Comparison of ENCODE assay signal across 14 mouse cellular contexts in the genomic region with DNA sequence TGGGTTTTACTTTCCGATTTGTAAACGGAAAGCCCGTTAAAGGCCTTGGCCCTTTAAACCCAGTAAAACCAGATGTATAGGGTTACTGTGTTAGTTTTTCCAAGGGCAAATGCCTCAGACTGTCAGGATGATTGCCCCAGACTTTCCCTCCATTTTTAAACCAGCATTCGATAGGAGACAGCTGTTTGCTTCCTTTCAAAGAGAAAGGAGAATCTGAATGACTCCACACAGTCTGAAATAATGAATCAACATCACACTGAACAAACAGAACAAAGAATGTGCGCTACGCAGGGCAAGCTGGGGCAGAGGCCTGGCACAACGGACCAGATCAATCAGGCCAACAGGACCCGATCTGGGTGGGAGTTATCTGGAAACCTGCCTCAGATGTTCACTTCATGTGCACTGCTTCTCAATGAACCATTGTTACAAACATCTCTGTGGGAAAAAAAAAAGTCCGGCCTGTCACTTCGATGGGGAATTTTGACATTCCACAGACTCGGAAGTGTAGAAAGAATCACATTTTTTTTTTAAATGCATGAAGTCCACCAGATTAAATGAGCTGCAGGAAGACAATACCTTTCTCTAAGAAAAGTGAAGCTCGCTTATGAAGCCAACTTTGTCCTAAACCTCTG.
DNase-seq lines count a peak whose midpoint lies in the region; ATAC-seq and TF ChIP-seq lines count a peak whose summit lies in the region.
"Had no signal": no experiment of that assay in that cellular context is flagged by ENCODE, and none has a peak within 500 bp of the region (broad histone marks: within the 10 kb centered on the region; RNA-seq: fewer than 3 reads in every experiment).

No protein-coding gene starts in this region.

- no peaks in the 10 kb centered on the region for H3K9me3 ChIP-seq in hindbrain, embryonic 11.5 days (ENCODE audit: control insufficient read depth, low read length)
- no peaks in the 10 kb centered on the region for H3K9me3 ChIP-seq in hindbrain, postnatal 0 days (ENCODE audit: low read length)
- no peaks in the 10 kb centered on the region for H3K9me3 ChIP-seq in midbrain, embryonic 10.5 days (replicated peaks)
- no peaks in the 10 kb centered on the region for H3K9me3 ChIP-seq in midbrain, embryonic 13.5 days
- no peaks in the 10 kb centered on the region for H3K9me3 ChIP-seq in limb, embryonic 12.5 days
- H3K9me3 ChIP-seq: heart, embryonic 15.5 days had no signal

- peak; percentile 73 for DNase-seq in embryo, embryonic 10 days (ENCODE audit: low spot score)
- DNase-seq in embryo, embryonic 9.5 days (ENCODE audit: extremely low spot score) = no peak
- DNase-seq in hindbrain, embryonic 11.5 days (ENCODE audit: low spot score) = peak; percentile 26
- DNase-seq in hindbrain, postnatal 0 days (ENCODE audit: low spot score) = no peak
- no peak for DNase-seq in midbrain, embryonic 10.5 days (ENCODE audit: low spot score)
- DNase-seq in right cerebral cortex, postnatal 36 days (ENCODE audit: low spot score in 2 of 2) = no peak
- DNase-seq: adrenal gland, postnatal 10 days; cerebellum, postnatal 10 days had no signal

- no peak overlapping the region for H3K9ac ChIP-seq in hindbrain, embryonic 11.5 days (ENCODE audit: low read depth, low read length)
- H3K9ac ChIP-seq in hindbrain, postnatal 0 days (replicated peaks; ENCODE audit: low read length) = no peak overlapping the region
- no peak overlapping the region for H3K9ac ChIP-seq in midbrain, embryonic 13.5 days (replicated peaks)
- H3K9ac ChIP-seq in limb, embryonic 12.5 days (replicated peaks) = no peak overlapping the region
- H3K9ac ChIP-seq: heart, embryonic 15.5 days; liver, embryonic 14.5 days had no signal

- no peak overlapping the region for H3K4me3 ChIP-seq in hindbrain, embryonic 11.5 days (ENCODE audit: low read depth, low read length)
- H3K4me3 ChIP-seq in hindbrain, postnatal 0 days (ENCODE audit: low read length) = no peak overlapping the region
- no peak overlapping the region for H3K4me3 ChIP-seq in midbrain, embryonic 10.5 days
- no peak overlapping the region for H3K4me3 ChIP-seq in midbrain, embryonic 13.5 days (replicated peaks)
- no peak overlapping the region for H3K4me3 ChIP-seq in limb, embryonic 12.5 days (replicated peaks)
- H3K4me3 ChIP-seq: erythroblast, embryonic 14.5 days; heart, embryonic 15.5 days had no signal

- peak; percentile 71 for ATAC-seq in hindbrain, embryonic 11.5 days (ENCODE audit: low FRiP score)
- ATAC-seq in hindbrain, postnatal 0 days = no peak
- ATAC-seq in midbrain, embryonic 13.5 days = no peak
- no peak for ATAC-seq in limb, embryonic 12.5 days (ENCODE audit: insufficient number of reproducible peaks, insufficient read depth, low FRiP score, low TSS enrichment, low read depth)
- ATAC-seq: inflammation-experienced regulatory T-cells, adult 6 months had no signal

- H3K36me3 ChIP-seq in hindbrain, embryonic 11.5 days (ENCODE audit: control insufficient read depth, insufficient read depth, low read length) = no peaks in the 10 kb centered on the region
- H3K36me3 ChIP-seq in hindbrain, postnatal 0 days (ENCODE audit: insufficient read depth, low read length) = no peaks in the 10 kb centered on the region
- no peaks in the 10 kb centered on the region for H3K36me3 ChIP-seq in midbrain, embryonic 10.5 days
- H3K36me3 ChIP-seq in midbrain, embryonic 13.5 days = no peaks in the 10 kb centered on the region
- H3K36me3 ChIP-seq in limb, embryonic 12.5 days = no peaks in the 10 kb centered on the region
- H3K36me3 ChIP-seq: heart, embryonic 15.5 days had no signal

- H3K4me2 ChIP-seq in hindbrain, embryonic 11.5 days (replicated peaks; ENCODE audit: low read depth, low read length) = no peak overlapping the region
- no peak overlapping the region for H3K4me2 ChIP-seq in hindbrain, postnatal 0 days (ENCODE audit: low read depth, low read length)
- H3K4me2 ChIP-seq in midbrain, embryonic 13.5 days (replicated peaks) = no peak overlapping the region
- H3K4me2 ChIP-seq in limb, embryonic 12.5 days = 0 out of 2 replicates have a peak overlapping the region, but pooled peaks have one; percentile 2
- H3K4me2 ChIP-seq: heart, embryonic 15.5 days had no signal

- no peaks in the 10 kb centered on the region for H3K27me3 ChIP-seq in hindbrain, embryonic 11.5 days (ENCODE audit: control insufficient read depth, insufficient read depth, low read length)
- no peaks in the 10 kb centered on the region for H3K27me3 ChIP-seq in hindbrain, postnatal 0 days (ENCODE audit: insufficient read depth, low read length)
- peaks cover 18% of the 10 kb centered on the region; the same call in 1 of the 2 replicates for H3K27me3 ChIP-seq in midbrain, embryonic 10.5 days (ENCODE audit: low read depth, poor library complexity, severe bottlenecking)
- H3K27me3 ChIP-seq in midbrain, embryonic 13.5 days = peaks cover 5% of the 10 kb centered on the region; the same call in 1 of the 2 replicates
- no peaks in the 10 kb centered on the region for H3K27me3 ChIP-seq in limb, embryonic 12.5 days
- H3K27me3 ChIP-seq: heart, embryonic 15.5 days had no signal

- H3K27ac ChIP-seq in hindbrain, embryonic 11.5 days (ENCODE audit: low read depth, low read length) = no peak overlapping the region
- no peak overlapping the region for H3K27ac ChIP-seq in hindbrain, postnatal 0 days
- peak overlapping the region; percentile 68 for H3K27ac ChIP-seq in midbrain, embryonic 10.5 days (replicated peaks)
- H3K27ac ChIP-seq in midbrain, embryonic 13.5 days = no peak overlapping the region
- 0 out of 2 replicates have a peak overlapping the region, but pooled peaks have one; percentile 14 for H3K27ac ChIP-seq in limb, embryonic 12.5 days
- H3K27ac ChIP-seq: heart, embryonic 15.5 days; liver, embryonic 14.5 days had no signal

- WGBS in hindbrain, embryonic 11.5 days = 24% methylated on average over 12 of the region's 12 CpGs
- 29% methylated on average over 12 of the region's 12 CpGs for WGBS in hindbrain, postnatal 0 days
- whole genome bisulfite sequencing in midbrain, embryonic 10.5 days = 56% methylated on average over 12 of the region's 12 CpGs
- 42% methylated on average over 12 of the region's 12 CpGs for WGBS in midbrain, embryonic 13.5 days
- WGBS in limb, embryonic 12.5 days = 53% methylated on average over 12 of the region's 12 CpGs

- peaks cover 2% of the 10 kb centered on the region; the same call in 1 of the 2 replicates for H3K4me1 ChIP-seq in hindbrain, embryonic 11.5 days (replicated peaks; ENCODE audit: control insufficient read depth, insufficient read depth, low read length)
- no peaks in the 10 kb centered on the region for H3K4me1 ChIP-seq in hindbrain, postnatal 0 days (ENCODE audit: insufficient read depth, low read length)
- H3K4me1 ChIP-seq in midbrain, embryonic 10.5 days = peaks cover 29% of the 10 kb centered on the region
- peaks cover 8% of the 10 kb centered on the region; the same call in 1 of the 2 replicates for H3K4me1 ChIP-seq in midbrain, embryonic 13.5 days (replicated peaks)
- H3K4me1 ChIP-seq in limb, embryonic 12.5 days (replicated peaks) = peaks cover 8% of the 10 kb centered on the region; the same call in 1 of the 2 replicates

- no peak for TF ChIP-seq CTCF in hindbrain, postnatal 0 days (IDR thresholded peaks at IDR 0.05; ENCODE audit: low read depth)

Comparison
In these comparisons a context has a peak if more than half of its experiments do, and no peak if none do; other contexts are left out.
1. DNase-seq: peak in embryo, embryonic 10 days (single experiment) and hindbrain, embryonic 11.5 days (single experiment); none in embryo, embryonic 9.5 days (single experiment), hindbrain, postnatal 0 days (single experiment), midbrain, embryonic 10.5 days (single experiment) and right cerebral cortex, postnatal 36 days (0 of 2).
2. H3K27ac ChIP-seq: peak in midbrain, embryonic 10.5 days (single experiment) and limb, embryonic 12.5 days (single experiment); none in hindbrain, embryonic 11.5 days (single experiment), hindbrain, postnatal 0 days (single experiment) and midbrain, embryonic 13.5 days (single experiment).